Mouse (Mus musculus): ENCODE results near the gene Arhgap5. TPM values are rescaled to one million over a fixed set of nuclear protein-coding genes. Genes with fewer than 3 reads are reported as not detected.

Gene Arhgap5
- total and polyA plus RNA-seq, 2 experiments from 2014 or later = 23.9 to 63.2 TPM

DNA sequence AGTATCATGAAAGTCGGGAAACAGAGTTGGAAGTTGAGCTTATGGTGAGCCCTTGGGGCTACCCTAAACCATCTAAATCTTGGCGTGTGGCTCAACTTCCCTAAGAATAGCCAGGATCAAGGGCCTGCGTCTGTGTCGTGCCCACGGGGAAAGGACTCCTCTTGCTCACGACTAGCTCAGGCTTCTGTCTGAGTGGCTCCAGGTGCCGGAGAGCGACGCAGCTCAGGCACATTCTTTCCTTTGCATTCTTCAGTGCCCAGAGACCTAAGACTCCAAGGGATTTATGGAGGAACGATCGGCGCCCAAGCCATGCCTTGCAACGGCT is 679 bp upstream of the Arhgap5 start:
- no peak for TF ChIP-seq CTCF (IDR thresholded peaks at IDR 0.05; ENCODE audit: low read depth)
- no peak for TF ChIP-seq EP300 (IDR thresholded peaks at IDR 0.05; ENCODE audit: low read depth)
- H3K4me1 ChIP-seq (ENCODE audit: control insufficient read depth, insufficient read depth) = peaks cover 6% of the 10 kb centered on the region; the same call in 1 of the 2 replicates
- WGBS = under 1% methylated on average over 13 of the region's 13 CpGs
- H3K36me3 ChIP-seq (replicated peaks; ENCODE audit: control insufficient read depth, insufficient read depth, low read length) = no peaks in the 10 kb centered on the region
- H3K4me3 ChIP-seq (ENCODE audit: low read depth, low read length) = peak overlapping the region; percentile 93
- no peak for DNase-seq (ENCODE audit: low spot score)
- peak; percentile 15 for ATAC-seq (ENCODE audit: insufficient read depth, low read depth)
- no peaks in the 10 kb centered on the region for H3K27me3 ChIP-seq (ENCODE audit: control insufficient read depth, insufficient read depth, low read length)
- no peaks in the 10 kb centered on the region for H3K9me3 ChIP-seq (replicated peaks; ENCODE audit: control insufficient read depth, low read length)
- H3K27ac ChIP-seq (ENCODE audit: low read depth) = peak overlapping the region; percentile 99
- peak overlapping the region; percentile 68 for H3K4me2 ChIP-seq (ENCODE audit: low read depth, low read length)
- H3K9ac ChIP-seq (replicated peaks; ENCODE audit: low read depth, low read length) = peak overlapping the region; percentile 99

DNA sequence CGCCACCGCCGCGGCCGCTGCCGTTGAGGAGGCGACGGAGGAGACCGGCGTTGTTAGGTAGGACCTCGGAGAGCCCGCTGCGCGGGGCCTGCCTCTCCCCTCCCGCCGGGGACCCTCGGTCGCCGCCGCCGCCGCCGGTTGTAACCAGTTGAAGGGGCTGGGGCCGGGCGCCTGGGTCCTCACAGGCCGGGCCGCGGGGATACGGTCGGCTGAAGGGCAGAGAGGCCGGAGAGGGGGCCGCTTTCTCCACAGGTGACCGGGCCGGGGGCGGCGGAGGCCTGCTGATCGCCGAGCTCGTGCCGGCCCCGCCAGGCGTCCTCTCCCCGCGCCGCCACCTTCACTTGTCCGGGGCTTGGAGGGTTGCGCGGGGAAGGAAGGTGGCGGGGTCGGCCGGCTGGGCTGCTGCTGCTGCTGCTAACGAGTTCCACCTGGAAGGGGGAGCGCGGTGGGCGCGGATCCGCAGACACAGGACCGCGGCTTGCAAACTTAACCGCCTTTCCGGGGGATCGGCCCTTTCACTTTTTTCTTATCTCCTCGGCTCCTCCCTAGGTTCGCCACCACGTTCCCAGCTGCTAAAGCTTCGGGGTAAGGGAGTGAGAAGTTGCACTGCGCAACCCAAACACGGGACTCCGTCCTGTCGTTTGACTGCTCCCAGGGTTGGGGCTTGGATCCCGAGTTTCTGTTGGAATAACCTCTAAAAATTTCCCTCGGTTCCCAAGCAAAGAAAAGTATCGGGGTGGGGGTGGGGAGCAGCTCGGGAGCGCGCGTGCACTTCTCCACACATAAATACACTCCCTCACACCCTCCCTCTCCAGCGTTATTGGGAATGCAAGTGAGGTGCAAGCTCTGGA is 784 bp downstream of the Arhgap5 start:
- H3K4me2 ChIP-seq (ENCODE audit: low read depth, low read length) = peak overlapping the region; percentile 68
- peak; percentile 66 for DNase-seq (ENCODE audit: low spot score)

DNA sequence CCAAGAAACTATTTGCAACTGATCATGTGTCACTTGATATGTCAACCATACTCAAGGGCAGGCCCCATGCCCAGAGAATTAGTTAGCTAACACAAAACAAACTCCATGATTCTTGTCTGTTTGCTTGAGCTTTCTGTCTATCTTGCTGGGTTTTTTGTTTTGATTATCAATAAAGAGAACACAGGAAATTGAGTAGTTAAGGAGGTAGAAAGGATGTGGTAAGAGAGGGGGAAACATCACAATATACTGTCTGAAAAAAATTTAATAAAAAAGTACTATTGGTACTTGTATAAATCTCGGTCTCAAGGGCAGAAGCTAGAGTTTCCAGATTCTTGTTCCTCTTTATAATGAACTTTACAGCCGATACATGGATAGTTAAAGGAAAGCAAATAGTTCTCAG is 20.9 kb downstream of the Arhgap5 start:
- H3K9me3 ChIP-seq (replicated peaks; ENCODE audit: control insufficient read depth, low read length) = no peaks in the 10 kb centered on the region

More for the DNA sequence above, 784 bp downstream of the Arhgap5 start:
- no peaks in the 10 kb centered on the region for H3K9me3 ChIP-seq (replicated peaks; ENCODE audit: control insufficient read depth, low read length)
- no peak for TF ChIP-seq EP300 (IDR thresholded peaks at IDR 0.05; ENCODE audit: low read depth)
- no peak for TF ChIP-seq CTCF (IDR thresholded peaks at IDR 0.05; ENCODE audit: low read depth)
- H3K36me3 ChIP-seq (replicated peaks; ENCODE audit: control insufficient read depth, insufficient read depth, low read length) = no peaks in the 10 kb centered on the region
- 0% methylated on average over 60 of the region's 78 CpGs for WGBS
- ATAC-seq (ENCODE audit: insufficient read depth, low read depth) = peak; percentile 2
- H3K4me1 ChIP-seq (ENCODE audit: control insufficient read depth, insufficient read depth) = peaks cover 6% of the 10 kb centered on the region; the same call in 1 of the 2 replicates
- H3K27me3 ChIP-seq (ENCODE audit: control insufficient read depth, insufficient read depth, low read length) = no peaks in the 10 kb centered on the region
- H3K4me3 ChIP-seq (ENCODE audit: low read depth, low read length) = peak overlapping the region; percentile 93
- peak overlapping the region; percentile 99 for H3K27ac ChIP-seq (ENCODE audit: low read depth)
- peak overlapping the region; percentile 99 for H3K9ac ChIP-seq (replicated peaks; ENCODE audit: low read depth, low read length)

DNA sequence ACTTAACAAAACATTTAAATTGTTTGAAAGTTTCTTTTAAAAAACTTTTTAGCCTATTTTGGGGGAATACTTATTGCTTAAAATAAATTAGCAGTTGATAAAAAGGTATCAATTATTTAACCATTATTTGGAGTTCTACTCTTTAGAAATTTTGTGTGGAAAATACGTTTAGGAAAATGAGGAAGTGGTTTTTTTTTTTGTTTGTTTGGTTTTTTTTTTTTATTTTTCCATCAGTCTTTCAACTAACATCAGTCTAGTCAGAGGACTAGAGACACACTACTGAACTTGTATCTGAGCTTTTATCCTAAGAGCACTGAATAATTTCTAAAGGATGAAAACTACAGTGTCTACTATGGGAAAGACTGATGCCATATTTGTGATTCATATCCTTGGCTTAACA is 21.7 kb downstream of the Arhgap5 start:
- Histone ChIP-seq H3K9me3 (replicated peaks; ENCODE audit: control insufficient read depth, low read length) (no peaks in the 10 kb centered on the region), H3K27me3 (ENCODE audit: control insufficient read depth, insufficient read depth, low read length) (no peaks in the 10 kb centered on the region), H3K4me3 (ENCODE audit: low read depth, low read length) (no peak overlapping the region), H3K9ac (replicated peaks; ENCODE audit: low read depth, low read length) (no peak overlapping the region), H3K4me1 (ENCODE audit: control insufficient read depth, insufficient read depth) (no peaks in the 10 kb centered on the region), H3K36me3 (replicated peaks; ENCODE audit: control insufficient read depth, insufficient read depth, low read length) (no peaks in the 10 kb centered on the region; the same call in 1 of the 2 replicates), H3K27ac (ENCODE audit: low read depth) (no peak overlapping the region), H3K4me2 (ENCODE audit: low read depth, low read length) (no peak overlapping the region)
- no peak for DNase-seq (ENCODE audit: low spot score)
- no peak for ATAC-seq (ENCODE audit: insufficient read depth, low read depth)
- WGBS = 88% methylated on average over 1 of the region's 1 CpGs
- TF ChIP-seq CTCF (IDR thresholded peaks at IDR 0.05; ENCODE audit: low read depth) = no peak

More for the DNA sequence above, 20.9 kb downstream of the Arhgap5 start:
- Histone ChIP-seq H3K9ac (replicated peaks; ENCODE audit: low read depth, low read length) (no peak overlapping the region), H3K27me3 (ENCODE audit: control insufficient read depth, insufficient read depth, low read length) (no peaks in the 10 kb centered on the region), H3K36me3 (replicated peaks; ENCODE audit: control insufficient read depth, insufficient read depth, low read length) (no peaks in the 10 kb centered on the region; the same call in 1 of the 2 replicates), H3K27ac (ENCODE audit: low read depth) (no peak overlapping the region), H3K4me3 (ENCODE audit: low read depth, low read length) (no peak overlapping the region), H3K4me2 (ENCODE audit: low read depth, low read length) (no peak overlapping the region), H3K4me1 (ENCODE audit: control insufficient read depth, insufficient read depth) (no peaks in the 10 kb centered on the region)
- DNase-seq (ENCODE audit: low spot score) (no peak), ATAC-seq (ENCODE audit: insufficient read depth, low read depth) (no peak)
- WGBS = 85% methylated on average over 2 of the region's 2 CpGs
- TF ChIP-seq EP300 (IDR thresholded peaks at IDR 0.05; ENCODE audit: low read depth) (no peak), CTCF (IDR thresholded peaks at IDR 0.05; ENCODE audit: low read depth) (no peak)

DNA sequence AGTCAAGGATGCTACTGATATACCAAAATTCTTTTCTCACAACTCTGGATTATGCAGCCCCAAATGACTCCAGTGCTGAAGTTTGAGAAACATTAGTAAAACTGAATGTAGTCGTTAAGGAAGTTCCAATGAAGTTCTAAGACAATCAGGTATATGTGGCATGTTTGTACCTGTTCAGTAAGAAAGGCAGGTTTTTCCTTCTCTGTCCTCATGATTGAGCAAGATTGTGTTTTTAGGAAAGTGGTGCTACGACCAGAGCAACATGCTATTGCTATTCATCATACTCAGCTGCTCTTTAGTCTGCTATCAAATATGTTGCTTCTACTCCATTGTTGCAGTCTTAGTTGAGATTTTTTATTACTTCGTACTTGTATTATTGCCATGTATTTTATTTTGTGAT is 26.0 kb downstream of the Arhgap5 start:
- H3K27me3 ChIP-seq (ENCODE audit: control insufficient read depth, insufficient read depth, low read length) = no peaks in the 10 kb centered on the region
- TF ChIP-seq CTCF (IDR thresholded peaks at IDR 0.05; ENCODE audit: low read depth) (no peak), EP300 (IDR thresholded peaks at IDR 0.05; ENCODE audit: low read depth) (no peak)
- no peaks in the 10 kb centered on the region for H3K36me3 ChIP-seq (replicated peaks; ENCODE audit: control insufficient read depth, insufficient read depth, low read length)
- WGBS = 94% methylated on average over 3 of the region's 3 CpGs
- H3K9ac ChIP-seq (replicated peaks; ENCODE audit: low read depth, low read length) = no peak overlapping the region
- H3K4me1 ChIP-seq (ENCODE audit: control insufficient read depth, insufficient read depth) = no peaks in the 10 kb centered on the region
- ATAC-seq (ENCODE audit: insufficient read depth, low read depth) (no peak), DNase-seq (ENCODE audit: low spot score) (no peak)
- no peak overlapping the region for H3K4me2 ChIP-seq (ENCODE audit: low read depth, low read length)
- no peak overlapping the region for H3K4me3 ChIP-seq (ENCODE audit: low read depth, low read length)
- H3K9me3 ChIP-seq (replicated peaks; ENCODE audit: control insufficient read depth, low read length) = no peaks in the 10 kb centered on the region
- H3K27ac ChIP-seq (ENCODE audit: low read depth) = no peak overlapping the region

Measured in heart, postnatal 0 days (tissue).